Mouse (Mus musculus): ENCODE measurements around the gene Trcg1.

The Trcg1 gene

GRCm38 (mm10) chr9:57261913-57262794 lies 25.8 kb downstream of the Trcg1 start, which contains the start of gene 1700017B05Rik:
1700017B05Rik (minus strand) TSS chr9:57262612.
- DNase-seq (ENCODE audit: low spot score in 2 of 2), result peak; percentile 69 to 83

- DNase-seq (ENCODE audit: low spot score in 2 of 2), result no peak
Measured at GRCm38 (mm10) chr9:57262795-57263684, 26.7 kb downstream of the Trcg1 start.

GRCm38 (mm10) chr9:57265125-57265524 lies 28.8 kb downstream of the Trcg1 start:
- DNase-seq (ENCODE audit: low spot score in 2 of 2), result no peak

GRCm38 (mm10) chr9:57267421-57267820 lies 31.1 kb downstream of the Trcg1 start:
- DNase-seq (ENCODE audit: low spot score in 2 of 2), result no peak

- DNase-seq (ENCODE audit: low spot score in 2 of 2), result no peak
Measured at GRCm38 (mm10) chr9:57268078-57268477, 31.7 kb downstream of the Trcg1 start.

- peak; percentile 36 to 51 for DNase-seq (ENCODE audit: low spot score in 2 of 2)
Measured at GRCm38 (mm10) chr9:57268575-57268974, 32.2 kb downstream of the Trcg1 start.

GRCm38 (mm10) chr9:57269384-57269783 lies 33.0 kb downstream of the Trcg1 start:
- no peak for DNase-seq (ENCODE audit: low spot score in 2 of 2)

GRCm38 (mm10) chr9:57270399-57270798 lies 34.0 kb downstream of the Trcg1 start:
- DNase-seq (ENCODE audit: low spot score in 2 of 2), result no peak

GRCm38 (mm10) chr9:57271081-57271480 lies 34.7 kb downstream of the Trcg1 start:
- DNase-seq (ENCODE audit: low spot score in 2 of 2), result no peak

- DNase-seq (ENCODE audit: low spot score in 2 of 2), result no peak
Measured at GRCm38 (mm10) chr9:57271837-57272562, 35.6 kb downstream of the Trcg1 start.

- DNase-seq (ENCODE audit: low spot score in 2 of 2), result peak; percentile 84 to 90
Measured at GRCm38 (mm10) chr9:57272902-57273804, 36.8 kb downstream of the Trcg1 start.

GRCm38 (mm10) chr9:57273805-57274494 lies 37.6 kb downstream of the Trcg1 start:
- DNase-seq (ENCODE audit: low spot score in 2 of 2), result no peak

- no peak for DNase-seq (ENCODE audit: low spot score in 2 of 2)
Measured at GRCm38 (mm10) chr9:57276311-57276710, 40.0 kb downstream of the Trcg1 start.

- DNase-seq (ENCODE audit: low spot score in 2 of 2), result peak; percentile 80 to 82
Measured at GRCm38 (mm10) chr9:57278268-57278667, 41.9 kb downstream of the Trcg1 start.

GRCm38 (mm10) chr9:57279441-57279840 lies 43.1 kb downstream of the Trcg1 start:
- no peak for DNase-seq (ENCODE audit: low spot score in 2 of 2)

GRCm38 (mm10) chr9:57281549-57281948 lies 45.2 kb downstream of the Trcg1 start:
- DNase-seq (ENCODE audit: low spot score in 2 of 2), result peak in 1 of 2 experiments; percentile 60

GRCm38 (mm10) chr9:57282686-57283085 lies 46.3 kb downstream of the Trcg1 start:
- DNase-seq (ENCODE audit: low spot score in 2 of 2), result no peak

GRCm38 (mm10) chr9:57283311-57283710 lies 47.0 kb downstream of the Trcg1 start:
- no peak for DNase-seq (ENCODE audit: low spot score in 2 of 2)

- no peak for DNase-seq (ENCODE audit: low spot score in 2 of 2)
Measured at GRCm38 (mm10) chr9:57287183-57287582, 50.8 kb downstream of the Trcg1 start.

GRCm38 (mm10) chr9:57294905-57295304 lies 58.5 kb downstream of the Trcg1 start:
- no peak for DNase-seq (ENCODE audit: low spot score in 2 of 2)
